Mouse (Mus musculus): Measurements from ENCODE around the gene Uqcr11.

Gene Uqcr11

DNA sequence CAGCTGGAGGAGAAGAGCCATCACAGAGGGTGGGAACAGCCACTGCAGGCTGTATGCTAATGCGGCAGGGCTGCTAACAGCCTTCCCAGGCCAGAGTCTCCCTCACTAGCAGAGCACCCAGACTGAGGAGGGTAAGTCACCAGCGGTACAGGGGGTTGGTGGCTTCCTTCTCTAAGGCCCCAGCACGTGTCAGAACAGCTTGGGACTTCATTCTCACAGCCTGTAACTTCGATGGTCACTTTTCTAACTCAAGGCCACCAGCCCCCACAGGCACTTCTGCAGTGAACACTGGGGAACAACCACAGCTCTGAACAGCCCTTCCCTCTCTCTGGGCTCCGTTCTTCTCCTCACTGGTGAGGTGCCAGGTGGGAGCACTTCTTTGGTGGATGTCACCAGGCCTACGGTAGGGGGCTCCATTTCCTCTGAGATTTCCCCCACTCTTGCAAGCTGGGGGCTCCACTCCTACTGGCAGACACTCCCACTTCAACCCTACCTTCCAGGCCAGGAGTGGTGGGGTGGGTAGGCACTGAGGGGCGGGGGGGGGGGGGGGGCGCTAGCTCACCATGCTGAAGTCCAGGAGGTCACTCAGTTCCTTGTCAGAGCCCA lies 23.8 kb upstream of the Uqcr11 start:
- DNase-seq = no peak

DNA sequence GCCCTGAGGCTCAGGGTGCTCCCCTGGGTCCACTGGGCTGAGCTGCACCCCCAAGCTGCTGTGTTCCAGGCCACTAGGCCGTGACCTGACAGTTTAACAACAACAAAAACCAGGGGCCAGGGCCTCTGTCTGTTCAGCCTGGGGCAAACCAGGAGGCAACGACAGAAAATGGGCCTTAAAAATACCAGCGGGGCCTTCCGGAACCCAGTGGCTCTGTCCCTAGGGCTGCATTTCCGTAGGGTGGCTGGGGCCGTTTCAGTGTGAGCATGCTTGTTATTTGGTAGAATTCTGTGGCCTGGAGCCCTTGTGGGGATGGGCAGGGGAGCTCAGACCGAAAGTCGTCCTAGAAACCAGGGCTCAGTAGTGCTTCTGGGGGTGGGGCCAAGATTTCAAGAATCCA lies 23.2 kb upstream of the Uqcr11 start:
- no peak for DNase-seq

DNA sequence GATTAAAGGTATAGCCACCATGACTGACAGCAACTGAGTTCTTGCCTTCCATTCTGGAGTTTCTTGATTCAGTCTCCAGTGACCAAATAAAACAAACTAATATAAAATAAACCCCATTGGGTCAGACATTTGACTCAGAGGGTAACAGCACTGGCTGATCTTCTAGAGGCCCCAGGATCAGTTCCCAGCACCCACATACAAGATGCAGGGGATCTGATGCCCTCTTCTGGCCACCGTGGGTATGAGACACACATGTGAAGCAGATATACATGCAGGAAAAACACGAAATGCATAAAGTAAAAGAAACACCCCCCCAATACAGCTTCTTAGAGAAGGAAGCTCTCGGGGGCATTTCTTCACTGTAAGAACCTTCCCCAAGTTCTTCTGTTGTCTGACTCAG lies 18.4 kb upstream of the Uqcr11 start:
- DNase-seq = no peak

- DNase-seq = no peak
Observed at GRCm38 (mm10) chr10:80423562-80423961, 16.9 kb upstream of the Uqcr11 start.

- no peak for DNase-seq
Observed at GRCm38 (mm10) chr10:80421651-80422472, 15.2 kb upstream of the Uqcr11 start.

GRCm38 (mm10) chr10:80421208-80421607 lies 14.6 kb upstream of the Uqcr11 start:
- no peak for DNase-seq

DNA sequence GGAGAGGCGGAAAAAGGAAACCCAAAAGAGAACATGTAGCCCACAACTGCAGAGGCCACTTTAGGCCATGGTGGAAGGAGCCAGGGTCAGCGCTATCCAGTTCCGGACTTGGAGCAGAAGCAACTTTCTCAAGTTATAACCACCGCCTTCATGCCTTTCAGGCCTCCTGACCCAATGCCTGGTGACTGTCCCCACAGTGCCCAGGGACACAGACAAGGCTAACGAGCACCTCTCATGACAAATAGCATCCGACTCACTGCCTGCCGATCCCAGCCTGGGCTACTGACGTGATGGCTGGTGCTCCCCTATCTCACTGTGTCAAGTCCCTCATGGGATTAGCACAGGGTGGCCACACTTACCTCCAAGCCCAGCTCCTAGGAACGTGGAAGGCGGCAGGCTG lies 14.1 kb upstream of the Uqcr11 start:
- DNase-seq = no peak

DNA sequence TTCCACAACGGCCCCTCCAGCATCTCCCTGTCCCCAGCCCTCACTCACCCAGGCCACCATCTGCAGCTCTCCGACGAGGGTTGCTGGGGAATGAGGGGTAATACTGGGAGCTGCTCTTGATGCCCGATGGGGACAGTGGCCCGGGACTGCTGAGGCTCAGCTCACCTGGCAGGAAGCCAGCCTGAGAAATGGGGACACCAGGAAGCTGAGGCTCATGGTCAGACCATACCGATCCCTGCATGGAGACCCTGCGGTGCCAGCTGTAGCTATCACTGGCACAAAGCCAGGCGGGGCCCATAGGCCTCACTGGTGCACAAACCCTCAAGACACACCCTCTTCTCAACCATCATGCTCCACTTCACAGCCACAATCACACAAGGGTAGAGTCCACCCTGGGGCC lies 12.8 kb upstream of the Uqcr11 start:
- DNase-seq = no peak

- no peak for DNase-seq
Observed at GRCm38 (mm10) chr10:80418311-80418710, 11.7 kb upstream of the Uqcr11 start.

DNA sequence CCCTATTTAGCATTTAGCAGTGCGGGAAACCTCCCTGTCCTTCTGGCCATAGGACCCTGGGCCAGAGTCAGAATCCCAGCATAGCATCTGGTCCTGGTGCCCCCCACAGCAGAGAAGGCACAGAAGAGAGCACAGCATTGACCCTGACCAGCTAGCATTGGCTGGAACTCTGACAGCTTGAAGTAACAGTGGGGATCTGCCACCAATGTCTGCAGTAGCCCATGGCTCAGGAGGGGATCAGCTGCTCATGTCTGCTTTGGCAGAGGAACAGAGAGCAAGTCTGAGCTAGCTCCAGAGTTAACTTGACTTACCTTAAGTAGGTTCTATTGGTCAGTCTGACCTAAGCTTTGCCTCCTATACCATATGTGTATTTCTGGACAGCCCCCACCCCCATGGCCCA lies 11.2 kb upstream of the Uqcr11 start:
- DNase-seq = no peak

GRCm38 (mm10) chr10:80417371-80417770 lies 10.7 kb upstream of the Uqcr11 start:
- no peak for DNase-seq

DNA sequence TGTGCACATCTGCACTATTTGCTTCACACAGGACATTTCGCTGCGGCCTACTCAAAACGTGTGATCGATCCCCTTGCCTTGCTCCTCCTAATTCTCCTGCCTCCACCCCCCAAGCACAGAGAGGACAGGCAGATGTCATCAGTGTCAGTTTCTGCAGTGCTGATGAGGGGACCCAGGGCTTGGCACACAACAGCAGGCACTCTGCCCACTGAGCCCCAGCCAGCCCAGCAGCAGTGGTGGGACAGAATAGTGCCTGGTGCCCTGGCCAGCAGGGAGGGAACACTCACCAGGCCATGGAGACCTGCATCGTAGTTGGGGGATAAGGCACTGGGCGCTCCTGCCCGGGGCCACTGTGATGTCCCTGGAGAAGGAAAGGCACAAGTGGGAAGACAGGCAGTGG lies 8.9 kb upstream of the Uqcr11 start:
- no peak for DNase-seq

DNA sequence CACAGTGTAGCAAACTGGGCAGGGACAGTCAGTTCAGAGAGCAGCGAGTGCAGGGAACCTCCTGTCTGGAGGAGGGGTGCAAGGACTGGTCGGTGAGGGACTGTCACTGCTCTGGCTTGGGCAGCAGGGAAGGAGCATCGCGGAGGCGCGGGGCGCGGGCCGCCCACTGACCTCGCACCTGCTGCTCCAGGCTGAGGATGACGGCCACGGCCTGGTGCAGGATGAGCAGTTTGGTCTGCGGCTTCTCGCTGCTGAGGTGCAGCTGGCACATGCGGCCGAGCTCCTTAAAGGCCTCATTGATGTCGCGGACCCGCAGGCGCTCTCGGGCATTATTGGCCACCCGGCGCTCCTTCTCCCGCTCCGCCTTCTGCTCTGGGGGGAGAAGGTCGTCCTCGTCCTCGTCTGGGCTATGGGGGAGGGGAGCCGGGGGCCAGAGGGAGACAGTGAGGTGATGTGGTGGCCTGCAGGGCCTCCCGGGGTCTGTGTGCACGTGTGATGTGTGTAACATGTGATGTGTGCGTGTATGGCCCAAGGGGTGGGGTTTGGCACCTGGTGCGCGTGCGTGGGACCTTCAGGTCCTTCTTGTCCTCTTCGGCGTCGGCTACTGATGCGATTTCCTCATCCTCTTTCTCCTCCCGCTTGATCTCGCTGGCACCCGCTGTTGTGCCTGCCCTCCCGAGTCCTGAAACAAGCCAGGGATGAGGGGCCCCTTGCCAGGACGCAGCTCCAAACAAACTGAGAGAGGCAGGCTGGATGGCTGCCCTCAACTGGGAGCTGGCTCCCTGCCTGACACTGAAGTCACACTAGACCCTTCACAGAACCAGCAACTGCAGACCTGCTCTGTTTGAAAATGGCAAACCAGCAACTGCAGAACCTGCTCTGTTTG lies 6.3 kb upstream of the Uqcr11 start:
- DNase-seq = peak; percentile 69

DNA sequence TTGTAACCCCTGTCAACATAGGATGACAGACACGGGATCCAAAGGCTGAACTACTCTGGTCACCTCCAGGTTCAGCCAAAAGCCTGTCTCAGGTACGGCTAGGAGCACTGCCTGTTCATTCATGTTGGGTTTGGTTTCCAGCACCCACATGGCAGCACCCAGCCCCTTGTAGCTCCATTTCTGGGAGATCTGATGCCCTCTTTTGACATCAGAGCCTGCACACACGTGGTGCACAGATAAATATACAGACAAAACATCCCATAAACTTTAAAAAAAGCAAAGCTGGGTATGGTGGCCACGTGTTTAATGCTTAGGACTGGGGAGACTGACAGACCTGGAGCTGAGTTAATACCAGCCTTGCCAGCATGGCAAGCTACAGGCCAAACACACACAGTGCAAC lies 1.3 kb upstream of the Uqcr11 start:
- no peak for DNase-seq

GRCm38 (mm10) chr10:80405481-80406173 lies 1.0 kb downstream of the Uqcr11 start:
- DNase-seq = no peak

DNA sequence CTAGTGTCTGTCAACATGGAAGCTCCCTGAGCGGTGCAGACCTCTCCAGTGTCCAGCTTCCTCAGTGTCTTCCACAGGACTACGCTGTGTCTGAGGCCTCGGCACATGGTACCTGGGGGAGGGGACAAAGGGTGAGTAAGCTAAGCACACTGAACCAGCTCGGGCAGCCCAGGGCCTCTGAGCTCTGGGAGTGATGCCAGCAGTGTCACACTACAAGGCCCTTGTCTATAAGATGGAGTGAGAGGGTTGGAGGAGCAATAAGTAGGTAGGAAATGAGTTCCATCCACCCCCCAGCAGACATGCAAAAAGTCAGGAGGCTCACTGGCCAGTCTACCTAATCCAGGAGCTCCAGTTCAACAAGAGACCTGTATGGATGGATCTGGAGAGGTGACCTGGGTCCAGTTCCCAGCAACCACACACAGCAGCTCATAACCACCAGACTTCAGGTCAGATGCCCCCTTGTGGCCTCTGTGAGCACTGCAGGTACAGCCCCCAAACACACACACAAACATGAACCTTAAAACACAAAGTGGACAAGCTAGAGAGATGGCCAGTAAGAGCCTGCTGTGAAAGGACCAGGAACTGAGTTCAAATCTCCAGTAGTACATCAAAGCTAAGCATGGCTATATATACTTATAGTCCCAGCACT lies 3.5 kb downstream of the Uqcr11 start:
- no peak for DNase-seq

- no peak for DNase-seq
Observed at GRCm38 (mm10) chr10:80400704-80401161, 5.9 kb downstream of the Uqcr11 start.

DNA sequence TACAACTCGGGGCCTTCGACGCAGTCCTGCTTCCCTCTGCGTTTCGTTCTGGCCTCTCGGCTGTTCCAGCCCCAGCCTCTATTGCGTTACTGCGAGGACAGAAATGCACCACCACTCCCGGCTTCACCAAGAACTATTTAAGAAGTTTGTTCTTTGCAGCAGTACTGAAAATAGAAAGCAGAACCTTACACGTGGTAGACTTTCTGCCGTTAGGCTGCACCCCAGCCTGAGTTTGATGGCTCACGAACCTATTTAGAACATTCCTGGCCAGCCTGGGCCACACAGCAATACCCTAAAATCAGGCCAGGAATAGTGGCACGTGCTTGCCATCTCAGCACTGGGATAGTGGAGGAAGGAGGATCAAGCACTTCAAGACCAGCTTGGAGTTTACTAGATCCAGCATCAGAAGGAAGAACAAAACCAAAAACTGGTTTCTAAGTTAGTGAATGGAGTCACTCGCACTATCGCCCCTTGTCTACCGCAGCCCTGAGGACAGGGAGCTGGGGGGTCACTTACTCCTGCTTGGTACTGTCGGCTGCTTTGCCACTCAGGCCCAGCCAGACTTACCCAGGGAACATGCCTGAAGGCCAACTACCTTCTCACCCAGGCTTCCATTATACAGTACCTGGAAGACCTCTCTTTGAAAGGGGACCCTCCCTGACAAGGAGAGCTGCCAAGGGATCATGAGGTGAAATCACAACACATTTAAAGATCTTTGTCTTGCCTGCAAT lies 6.5 kb downstream of the Uqcr11 start:
- no peak for DNase-seq

GRCm38 (mm10) chr10:80399191-80399972 lies 7.2 kb downstream of the Uqcr11 start, which contains the start of gene Mbd3:
Mbd3 (minus strand) TSS chr10:80399550.
- peak; percentile 99 for DNase-seq

DNA sequence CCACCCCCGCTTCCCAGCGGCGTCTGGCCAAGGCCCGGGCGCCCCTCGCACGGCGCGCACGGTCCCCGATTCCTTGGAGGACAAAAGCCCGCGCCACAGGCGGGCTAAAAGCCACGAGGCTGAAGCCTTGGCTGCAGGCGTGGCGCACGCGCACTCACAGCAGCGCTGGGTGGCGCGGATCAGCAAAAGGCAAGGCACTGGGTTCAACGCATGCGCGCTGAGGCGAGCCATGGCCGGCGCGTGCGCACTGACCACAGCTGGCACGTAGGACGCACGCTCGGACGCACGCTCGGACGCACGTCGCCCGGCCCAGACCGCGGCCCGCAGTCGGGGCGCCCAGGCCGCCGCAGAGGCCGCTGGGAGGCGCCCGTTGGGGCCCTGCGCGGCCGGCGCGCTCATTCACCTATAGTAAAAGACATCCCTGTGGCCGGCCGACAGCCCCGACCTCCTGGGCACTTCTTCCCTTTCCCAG lies 7.9 kb downstream of the Uqcr11 start:
- peak; percentile 98 for DNase-seq

- DNase-seq = no peak
Observed at GRCm38 (mm10) chr10:80398174-80398535, 8.5 kb downstream of the Uqcr11 start.
